Mouse (Mus musculus) adrenal gland, adult 2 months (tissue): ENCODE measurements around the gene Abcb4. TPM values are rescaled to one million over a fixed set of nuclear protein-coding genes. Genes with fewer than 3 reads are reported as not detected.
A peak's percentile ranks its signal among the peaks of the same experiment; 100 is the strongest.
"Not testable (repeated sequence)": the region's sequence is repeated elsewhere in the genome, so short reads cannot be mapped to it uniquely, and the experiment has no call there.

Experiments used
- DNase-seq: peaks from one replicate; pipeline ENCODE4 v3.0.0; 2021
- long read RNA-seq: library from polyadenylated mRNA; stranded (forward); transcript quantifications from one replicate; pipeline ENCODE4 v2.0.0, GENCODE M21; 2021
- polyA plus RNA-seq: library from polyadenylated mRNA; depleted of rRNA; stranded (reverse); fragments of >200 nt; gene quantifications from 2 replicates; pipeline ENCODE4 v1.2.3, GENCODE M21; 2012; rRNA removed
- total RNA-seq, 2 experiments: library from RNA; stranded (reverse); gene quantifications; 2 replicates each; pipeline ENCODE4 v1.2.3; 2021

Abcb4 gene
- total RNA-seq (1 to 10 TPM; 3.1 to 4.0 TPM), polyA plus RNA-seq (0.08 and 0.12 TPM in 2 replicates)
- long read RNA-seq, full-length matches to known transcripts = 4 of 4 reads
- long read RNA-seq, partial matches to known transcripts = 0 of 4 reads
- long read RNA-seq, other reads (novel, unspliced or antisense) = 0 of 4 reads

GRCm38 (mm10) chr5:8893300-8894103 lies at the start of gene Abcb4:
TSS of gene Abcb4 (plus strand) at chr5:8893717.
- DNase-seq = peak; percentile 80

DNA sequence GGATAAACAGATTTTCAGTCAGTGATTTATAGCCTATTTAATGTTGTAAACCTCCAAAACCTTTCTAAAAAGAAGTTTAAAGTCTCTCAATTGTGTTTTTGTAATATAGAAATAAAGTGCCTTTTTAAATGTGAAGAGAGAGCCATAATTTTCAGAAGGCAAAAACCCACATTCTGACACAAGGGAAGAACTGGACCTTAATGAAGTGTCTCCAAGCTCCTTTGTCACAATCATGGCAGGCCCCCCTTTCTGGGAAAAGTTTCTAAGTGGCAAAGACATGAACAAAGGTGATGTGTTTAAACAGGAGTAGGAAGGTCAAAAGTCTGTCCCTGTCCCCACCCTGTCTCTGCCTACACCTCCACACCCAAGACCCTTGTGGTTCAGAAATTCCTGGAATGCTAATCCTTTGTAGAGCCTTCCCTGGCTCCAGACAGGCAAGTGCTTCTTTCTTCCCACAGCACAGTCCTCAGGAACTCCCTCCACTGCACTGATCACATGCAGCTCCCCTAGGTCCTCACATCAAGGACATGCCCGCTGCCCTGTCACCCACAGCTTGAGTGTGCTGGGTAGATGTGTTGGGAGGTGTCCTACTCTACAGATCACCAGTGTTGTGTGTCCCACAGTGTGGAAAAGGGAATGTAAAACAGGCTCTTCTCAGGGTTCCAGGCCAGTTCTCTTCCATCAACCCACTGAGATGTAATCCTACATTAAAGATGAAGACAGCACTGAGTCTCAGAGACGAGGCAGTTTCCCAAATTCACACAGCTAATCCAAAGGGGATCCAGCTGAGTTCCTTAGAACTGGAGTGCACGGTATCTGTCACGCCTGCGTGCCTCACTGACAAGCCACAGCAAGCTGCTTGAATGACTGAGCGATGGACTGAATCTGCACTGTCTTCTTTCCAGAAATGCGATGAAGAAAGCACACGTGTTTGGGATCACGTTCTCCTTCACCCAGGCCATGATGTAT lies 44.6 kb upstream of the Abcb4 start:
- not testable (repeated sequence) for DNase-seq

DNA sequence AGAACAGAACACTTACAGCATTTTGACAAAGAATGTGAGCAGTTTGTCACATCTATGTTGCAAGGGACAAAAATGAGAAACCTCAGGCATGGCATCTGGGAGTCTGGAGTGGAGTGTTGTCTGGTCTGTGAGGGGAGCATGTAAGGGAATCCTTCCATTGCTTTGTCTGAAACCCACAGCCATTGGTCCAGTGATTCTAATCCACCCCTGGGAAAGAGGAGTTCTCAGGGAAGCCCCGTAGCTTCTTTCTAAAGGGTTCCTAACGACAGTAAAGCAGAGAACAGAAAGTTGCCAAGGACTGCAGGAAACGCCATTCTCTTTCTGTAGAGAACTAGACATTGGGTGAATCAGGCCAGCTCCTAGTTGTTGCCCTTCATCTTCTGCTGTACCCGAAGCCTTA lies 42.7 kb upstream of the Abcb4 start:
- DNase-seq = no peak

- DNase-seq = no peak
Observed at GRCm38 (mm10) chr5:8857201-8857600, 36.3 kb upstream of the Abcb4 start.

DNA sequence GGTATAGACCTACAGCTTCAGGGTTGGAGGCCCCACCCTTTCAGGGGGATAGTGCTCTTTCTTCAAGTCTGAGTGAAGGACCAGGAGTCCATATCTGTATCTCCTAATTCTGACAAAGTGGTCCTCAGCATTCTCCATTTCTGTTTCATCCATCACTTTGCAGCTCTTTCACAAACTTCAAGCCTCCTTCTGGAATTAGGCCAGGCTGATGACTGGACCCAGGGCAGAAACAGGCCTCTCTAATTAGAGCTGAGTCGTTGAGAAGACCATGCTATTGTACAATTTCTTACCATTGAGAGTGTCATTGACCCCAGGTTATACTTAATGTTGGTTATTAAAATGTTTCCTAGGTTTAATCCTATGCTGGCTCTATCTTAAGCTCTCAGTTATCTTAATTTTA lies 31.7 kb upstream of the Abcb4 start:
- DNase-seq = peak; percentile 44

- DNase-seq = no peak
Observed at GRCm38 (mm10) chr5:8863580-8864337, 29.8 kb upstream of the Abcb4 start.

DNA sequence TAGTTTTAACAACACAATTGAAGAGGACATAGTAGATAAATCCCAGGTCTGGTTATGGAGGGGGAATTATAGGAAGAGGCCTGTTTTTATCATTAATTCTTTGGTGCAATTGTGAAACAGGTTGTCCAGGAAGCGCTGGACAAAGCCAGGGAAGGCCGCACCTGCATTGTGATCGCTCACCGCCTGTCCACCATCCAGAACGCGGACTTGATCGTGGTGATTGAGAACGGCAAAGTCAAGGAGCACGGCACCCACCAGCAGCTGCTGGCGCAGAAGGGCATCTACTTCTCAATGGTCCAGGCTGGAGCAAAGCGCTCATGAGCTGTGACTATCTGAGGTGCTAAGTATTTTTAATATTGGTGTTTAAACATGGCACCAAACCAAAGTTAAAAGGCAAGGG lies 27.9 kb upstream of the Abcb4 start:
- DNase-seq = not testable (repeated sequence)

GRCm38 (mm10) chr5:8866366-8866765 lies 27.2 kb upstream of the Abcb4 start:
- no peak for DNase-seq

DNA sequence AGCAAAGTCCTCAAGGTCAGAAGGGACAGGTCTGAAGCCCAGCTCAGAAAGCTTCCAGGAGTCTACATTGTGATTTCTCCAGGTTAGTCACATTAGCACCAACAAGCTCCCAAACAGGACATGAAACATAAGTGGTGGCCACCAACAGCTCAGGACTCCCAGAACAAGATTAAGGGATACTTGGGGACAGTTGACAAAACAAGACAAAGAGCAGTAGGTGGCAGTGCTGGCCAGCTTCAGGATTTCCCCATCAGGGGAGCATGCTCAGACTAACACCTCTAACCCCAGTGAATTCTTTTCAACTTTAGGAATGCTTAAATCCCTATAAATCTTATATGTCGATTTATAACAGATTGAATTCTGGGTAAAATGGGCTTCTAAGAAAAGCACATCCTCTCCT lies 25.5 kb upstream of the Abcb4 start:
- DNase-seq = no peak

DNA sequence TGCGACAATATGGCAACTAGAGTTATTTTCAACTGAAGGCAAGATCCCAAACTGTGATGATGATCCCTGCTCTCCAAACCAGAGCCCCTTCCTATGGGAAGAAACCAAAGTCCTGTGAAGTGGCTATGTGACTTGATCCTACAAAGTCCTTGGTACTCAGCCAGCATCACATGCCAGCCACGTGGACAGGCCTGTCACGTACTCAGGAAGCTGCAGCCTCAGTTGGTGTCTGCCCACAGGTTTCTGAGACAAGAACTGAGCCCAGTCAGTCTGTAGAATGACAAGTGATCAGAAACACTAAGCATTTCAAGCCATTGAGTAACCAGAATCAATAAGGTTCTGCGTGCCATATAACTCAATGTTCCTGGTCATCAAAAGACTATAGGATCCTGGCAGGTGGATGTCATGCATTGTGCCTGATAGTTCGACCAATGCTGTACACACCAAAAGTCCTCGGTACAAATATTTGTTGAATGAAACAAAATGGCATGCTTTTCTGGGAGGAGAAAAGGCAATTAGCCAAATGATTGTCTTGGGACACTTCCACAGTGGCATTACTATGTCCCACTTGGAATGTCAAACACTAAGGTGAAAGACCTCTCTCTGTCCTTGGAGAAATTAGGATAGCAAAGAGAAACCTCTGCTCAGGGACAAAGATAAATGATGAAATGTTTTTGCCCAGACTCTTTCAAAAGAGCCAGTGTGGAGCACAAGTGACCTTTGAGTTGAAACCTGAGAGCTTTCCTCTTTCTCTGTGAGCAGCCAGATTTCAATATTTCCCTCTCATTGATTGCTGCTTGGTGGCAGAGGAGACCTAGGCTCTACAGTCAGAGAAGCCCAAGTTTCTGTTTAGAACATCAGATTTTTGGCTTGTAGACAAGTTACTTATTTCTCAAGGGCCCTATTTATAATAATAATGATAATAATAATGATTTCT lies 20.3 kb upstream of the Abcb4 start:
- no peak for DNase-seq

GRCm38 (mm10) chr5:8877086-8877485 lies 16.4 kb upstream of the Abcb4 start:
- DNase-seq = no peak

GRCm38 (mm10) chr5:8877800-8878199 lies 15.7 kb upstream of the Abcb4 start:
- no peak for DNase-seq

DNA sequence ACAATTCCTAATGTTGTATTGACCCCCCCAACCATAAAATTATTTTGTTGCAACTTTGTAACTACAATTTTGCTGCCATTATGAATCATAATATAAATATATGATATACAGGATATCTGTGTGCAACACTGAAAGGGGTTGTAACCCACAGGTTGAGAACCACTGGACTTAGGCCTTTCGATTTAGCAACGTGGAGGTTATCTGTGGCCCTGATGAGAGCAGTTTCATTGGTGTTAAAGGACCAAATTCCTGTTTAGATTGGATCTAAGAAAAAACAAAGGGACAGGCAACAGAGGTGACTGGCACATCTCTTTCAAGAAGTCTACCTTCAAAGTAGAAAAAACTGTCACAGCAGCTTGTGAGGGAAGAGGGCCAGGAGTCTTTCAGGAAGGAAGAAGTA lies 7.7 kb upstream of the Abcb4 start:
- DNase-seq = no peak

DNA sequence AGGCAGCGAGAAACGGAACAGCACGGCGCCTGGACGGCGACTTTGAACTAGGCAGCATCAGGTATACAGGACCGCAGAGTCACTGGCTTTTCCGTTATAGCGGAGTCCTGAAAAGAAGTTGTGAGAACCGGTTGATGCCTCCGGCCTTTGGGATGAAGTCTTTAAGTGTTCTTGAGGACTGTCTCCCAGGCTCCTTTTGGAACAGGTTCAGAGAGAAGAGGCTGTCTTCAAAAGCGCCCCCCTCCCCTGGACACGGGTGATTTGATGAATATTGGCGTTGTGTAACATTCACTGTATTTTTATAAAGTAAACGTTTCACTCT lies 548 bp downstream of the Abcb4 start:
- no peak for DNase-seq

GRCm38 (mm10) chr5:8894641-8895490 lies 1.3 kb downstream of the Abcb4 start:
- DNase-seq = no peak

DNA sequence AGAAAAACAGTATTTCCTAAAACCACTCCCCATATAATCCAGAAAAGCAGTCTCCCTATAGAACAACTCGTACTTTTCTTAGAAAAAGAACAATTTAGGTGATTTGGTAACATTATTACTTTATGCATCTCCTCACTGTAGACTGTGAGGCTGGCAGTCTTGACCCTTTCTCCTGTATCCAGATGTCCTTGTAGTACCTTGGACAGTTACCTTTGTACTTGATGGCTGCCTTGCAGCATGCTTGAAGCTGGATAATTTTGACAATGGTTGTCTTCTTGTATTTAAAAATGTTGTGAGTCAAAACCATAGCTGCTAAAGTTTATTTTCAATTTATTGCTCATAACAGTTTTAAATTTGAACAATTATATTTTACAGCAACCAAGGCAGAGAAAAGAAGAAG lies 2.7 kb downstream of the Abcb4 start:
- no peak for DNase-seq

DNA sequence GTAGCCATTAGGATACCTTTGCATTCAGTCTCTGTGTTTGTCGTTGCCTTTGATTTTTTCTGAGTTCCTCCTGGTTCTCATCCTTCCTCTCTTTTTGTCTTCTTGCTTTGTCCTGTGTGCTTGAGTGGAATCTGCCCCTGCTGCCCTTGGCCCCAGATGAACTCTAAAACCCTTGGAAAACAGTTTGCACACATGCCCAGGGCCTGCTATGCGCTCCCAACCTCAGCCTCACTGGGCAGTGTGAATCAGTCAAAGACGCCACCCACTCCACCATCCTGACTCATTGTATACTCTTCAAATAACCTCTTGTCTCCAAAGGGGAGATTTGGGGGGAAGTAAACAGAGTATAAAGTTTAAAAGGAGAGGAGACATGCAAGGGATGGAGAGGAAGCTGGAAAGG lies 4.7 kb downstream of the Abcb4 start:
- DNase-seq = no peak

GRCm38 (mm10) chr5:8901001-8901400 lies 7.5 kb downstream of the Abcb4 start:
- DNase-seq = no peak

DNA sequence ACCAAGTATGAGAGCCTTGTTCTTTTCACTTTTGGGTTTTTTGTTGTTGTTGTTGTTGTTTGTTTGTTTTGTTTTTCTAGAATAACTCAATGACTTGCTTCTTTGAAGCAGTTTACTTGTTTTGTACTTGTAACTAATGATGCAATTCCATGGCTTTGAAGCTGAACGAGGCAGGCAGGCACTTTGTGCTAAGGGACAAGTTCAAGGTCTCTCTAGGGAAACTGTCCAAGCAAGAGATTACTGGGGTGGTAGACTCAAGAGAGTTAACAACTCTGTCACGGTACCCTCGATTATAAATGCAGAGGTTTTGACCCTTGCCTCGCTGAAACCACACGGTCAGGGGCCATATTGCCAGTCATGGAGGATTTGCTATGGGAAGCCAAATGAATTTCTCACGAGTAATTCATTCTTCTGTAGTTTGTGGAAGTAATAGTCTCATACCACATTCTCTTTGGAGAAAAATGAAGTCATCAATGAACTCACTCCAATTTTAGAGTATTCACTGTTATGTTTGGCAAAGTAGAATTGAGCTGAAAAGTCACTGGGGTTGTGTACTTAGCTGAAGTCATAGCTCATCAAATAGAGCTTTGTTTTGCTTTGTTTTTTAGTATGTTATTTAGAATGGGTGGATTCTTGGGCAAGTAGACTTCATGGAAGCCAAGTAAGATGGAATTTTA lies 8.8 kb downstream of the Abcb4 start:
- no peak for DNase-seq
